Mouse (Mus musculus) heart, postnatal 4 days (tissue): Measurements from ENCODE around the gene P2ry6. TPM values are rescaled to one million over a fixed set of nuclear protein-coding genes. Genes with fewer than 3 reads are reported as not detected.

Source experiments
- DNase-seq: peaks from one replicate; pipeline ENCODE4 v3.0.0; 2021
- total RNA-seq, 2 experiments: library from RNA; stranded (reverse); gene quantifications; 2 replicates each; pipeline ENCODE4 v1.2.3; 2021

P2ry6 gene
- 1 to 10 TPM; 2.5 to 2.6 TPM for total RNA-seq

- DNase-seq: peak; percentile 72
Measured at GRCm38 (mm10) chr7:100974135-100974903, at the start of gene P2ry6. Gene P2ry6 (minus strand): TSS chr7:100974649.

DNA sequence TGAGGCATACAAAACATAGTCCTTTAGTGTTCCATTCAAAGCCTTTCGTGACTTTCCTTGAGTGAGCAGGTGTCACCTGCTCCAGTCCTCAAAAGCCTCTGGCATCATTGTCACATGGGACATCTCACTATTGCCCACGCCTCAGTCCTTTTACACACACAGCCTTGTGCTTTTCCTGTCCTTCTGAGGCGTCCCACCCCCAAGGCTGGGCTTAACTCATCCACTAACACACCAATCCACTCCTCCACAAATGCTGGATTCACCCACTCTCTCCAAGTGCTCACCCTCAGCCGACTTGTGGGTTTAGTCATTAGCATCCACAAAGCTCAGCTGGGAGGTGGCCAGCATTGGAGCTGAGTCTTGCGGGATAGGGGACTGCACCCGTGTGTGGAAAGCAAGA lies 43.0 kb upstream of the P2ry6 start:
- peak; percentile 23 for DNase-seq

DNA sequence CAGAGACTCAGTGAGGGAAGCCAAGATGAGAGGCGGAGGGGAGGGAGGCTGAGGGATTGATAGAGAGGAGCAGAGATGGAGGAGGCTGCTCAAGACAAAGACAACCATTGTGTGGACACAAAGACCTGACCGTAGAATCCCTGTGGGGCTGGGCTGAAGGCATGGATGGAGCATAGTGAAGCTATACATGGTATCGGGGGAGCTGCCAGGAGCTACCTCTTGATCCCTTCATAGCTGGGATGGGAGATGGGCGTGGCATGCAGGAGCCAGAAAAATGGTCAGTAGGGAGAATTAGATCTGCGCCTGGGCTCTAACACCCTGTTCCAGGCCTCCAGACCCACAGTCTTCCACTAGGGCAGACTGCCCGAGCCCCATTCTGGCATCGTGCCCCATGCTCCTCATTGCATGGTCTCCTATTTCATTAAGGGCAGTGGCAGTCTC lies 42.6 kb upstream of the P2ry6 start:
- peak; percentile 62 for DNase-seq

GRCm38 (mm10) chr7:101014985-101015384 lies 40.5 kb upstream of the P2ry6 start:
- no peak for DNase-seq

DNA sequence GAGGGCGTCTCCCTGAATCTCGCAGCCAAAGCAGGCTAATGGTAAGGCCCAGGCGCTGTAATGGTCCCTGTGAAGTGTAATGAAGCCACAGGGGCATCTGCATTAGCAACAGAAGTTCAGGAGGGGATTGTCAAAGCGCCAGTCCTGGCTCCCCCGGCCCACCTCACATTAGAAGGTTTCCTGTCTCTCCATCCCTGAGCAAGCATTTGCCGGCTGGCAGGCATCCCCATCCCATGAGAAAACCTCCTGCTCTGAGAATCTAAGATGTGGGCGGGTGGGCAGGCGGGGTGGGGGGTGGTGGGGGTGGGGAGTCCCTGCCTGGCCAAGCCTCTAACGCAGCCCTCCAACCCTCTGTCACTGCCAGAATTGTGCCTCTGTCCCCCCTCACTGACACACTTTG lies 39.6 kb upstream of the P2ry6 start:
- DNase-seq: no peak

DNA sequence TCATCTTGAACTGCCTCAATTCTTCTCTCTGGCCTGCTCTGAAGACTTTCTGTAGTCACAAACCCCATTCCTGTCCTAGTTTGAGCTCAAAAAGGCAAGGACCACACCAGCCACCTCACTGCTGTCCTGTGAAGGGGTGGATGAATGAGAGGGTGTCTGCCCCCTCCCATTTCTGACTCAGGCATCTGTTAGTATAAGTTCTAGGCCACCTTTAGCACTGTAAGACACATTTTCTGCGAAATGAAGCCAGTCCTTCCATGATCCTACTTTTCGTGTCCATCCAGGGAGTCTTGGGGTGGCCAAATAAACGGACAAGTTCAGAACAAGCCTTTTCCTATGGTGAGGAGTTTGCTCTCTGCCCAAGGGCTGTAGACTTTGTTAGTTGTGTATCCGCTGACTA lies 38.1 kb upstream of the P2ry6 start, which contains the start of gene P2ry2:
P2ry2 (minus strand) TSS at position 326 of the 400 bp plus-strand sequence.
- DNase-seq: no peak

GRCm38 (mm10) chr7:101011681-101012367 lies 37.4 kb upstream of the P2ry6 start:
- DNase-seq: peak; percentile 86

DNA sequence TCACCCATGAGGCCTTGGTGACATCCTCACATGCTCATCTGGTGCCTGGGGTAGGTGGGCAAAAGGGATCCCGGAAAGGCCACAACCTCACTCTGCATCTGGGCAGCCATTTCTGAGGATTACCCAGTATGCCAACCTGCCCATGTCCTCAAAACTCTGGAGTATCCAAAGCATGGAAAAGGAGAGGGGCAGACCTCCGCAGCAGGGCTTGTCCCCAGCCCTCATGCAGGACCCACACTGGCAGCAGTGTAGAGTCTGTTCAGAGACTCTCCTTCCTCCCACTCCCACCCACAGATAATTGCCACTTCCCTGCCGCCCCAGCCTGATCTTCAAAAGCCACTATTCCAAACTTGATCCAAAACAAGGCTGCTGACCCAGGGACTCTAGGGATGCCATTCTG lies 36.3 kb upstream of the P2ry6 start:
- no peak for DNase-seq

- no peak for DNase-seq
Measured at GRCm38 (mm10) chr7:101006201-101006600, 31.8 kb upstream of the P2ry6 start.

DNA sequence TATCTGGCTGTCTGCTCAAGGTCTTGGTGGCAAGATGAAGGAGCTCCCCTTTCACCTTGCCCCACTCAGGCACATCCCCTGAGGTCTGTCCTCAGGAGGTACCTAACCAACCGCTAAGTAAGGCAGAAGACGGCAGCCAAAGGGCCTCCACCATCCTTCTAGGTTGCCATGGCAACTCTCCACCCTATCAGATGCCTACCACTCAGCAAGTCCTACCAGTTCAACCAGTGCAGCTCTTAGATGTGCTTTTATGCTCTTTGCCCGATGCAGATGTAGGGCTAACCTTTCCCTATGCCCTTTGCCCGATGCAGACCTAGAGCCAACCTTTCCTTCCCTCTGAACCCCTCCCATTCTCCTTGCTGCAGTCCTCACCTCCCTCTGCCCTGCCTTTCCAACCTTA lies 30.7 kb upstream of the P2ry6 start:
- DNase-seq: no peak

DNA sequence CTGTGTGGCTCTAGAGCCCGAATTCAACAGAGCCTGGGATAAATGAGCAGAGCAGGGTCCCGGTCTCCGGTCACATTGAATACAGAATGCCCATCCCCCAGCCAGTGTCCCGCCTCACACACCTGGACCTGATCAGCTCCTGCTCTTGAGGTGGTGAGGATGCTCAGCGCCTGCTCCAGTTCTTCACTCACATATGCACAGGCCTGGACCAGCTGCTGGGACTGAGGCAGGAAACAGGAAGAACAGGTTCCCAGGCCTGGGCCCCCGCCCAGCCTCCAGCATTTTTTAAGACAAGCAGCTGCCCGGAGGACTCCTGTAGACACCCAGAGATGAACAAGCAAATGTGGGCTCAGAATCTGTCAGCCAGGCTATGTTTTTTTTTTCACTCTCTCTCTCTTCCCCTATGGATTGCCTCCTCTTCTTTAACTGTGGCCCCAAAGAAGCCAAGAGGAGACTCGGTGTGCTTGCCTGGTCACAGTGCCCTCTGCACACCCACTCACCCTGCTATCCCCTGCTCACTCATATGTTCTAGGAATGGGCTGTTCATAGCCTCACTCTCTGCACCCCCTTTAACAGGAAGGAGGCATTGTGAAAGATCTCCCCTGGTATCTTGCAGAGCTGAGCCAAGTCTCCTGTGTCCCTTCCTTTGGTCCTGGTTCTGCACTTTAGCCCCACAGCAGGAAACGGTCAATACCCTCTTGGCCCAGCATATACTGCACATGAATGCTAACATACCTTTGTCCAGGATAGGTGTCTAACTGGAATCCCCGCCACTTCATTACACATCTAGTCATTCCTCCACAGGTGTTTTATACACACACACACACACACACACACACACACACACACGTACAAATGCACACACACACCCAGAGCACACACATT lies 29.2 kb upstream of the P2ry6 start:
- no peak for DNase-seq

- DNase-seq: peak; percentile 68
Measured at GRCm38 (mm10) chr7:101002274-101002673, 27.8 kb upstream of the P2ry6 start.

- DNase-seq: no peak
Measured at GRCm38 (mm10) chr7:100999623-101000022, 25.2 kb upstream of the P2ry6 start.

DNA sequence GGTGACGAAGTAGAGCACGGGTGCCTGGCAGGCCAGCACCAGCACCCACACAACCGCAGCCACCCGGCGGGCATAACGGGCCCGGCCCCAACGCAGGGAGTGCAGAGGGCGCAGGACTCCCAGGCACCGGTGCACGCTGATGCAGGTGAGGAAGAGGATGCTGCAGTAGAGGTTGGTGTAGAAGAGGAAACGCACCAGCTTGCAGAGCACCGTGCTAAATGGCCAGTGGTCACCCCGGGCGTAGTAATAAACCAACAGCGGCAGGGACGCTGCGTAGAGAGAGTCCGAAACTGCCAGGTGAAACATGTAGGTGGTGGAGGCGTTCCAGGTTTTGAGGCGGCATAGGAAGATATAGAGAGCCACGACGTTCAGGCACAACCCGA lies 24.1 kb upstream of the P2ry6 start:
- no peak for DNase-seq

GRCm38 (mm10) chr7:100997951-100998577 lies 23.6 kb upstream of the P2ry6 start:
- DNase-seq: no peak

DNA sequence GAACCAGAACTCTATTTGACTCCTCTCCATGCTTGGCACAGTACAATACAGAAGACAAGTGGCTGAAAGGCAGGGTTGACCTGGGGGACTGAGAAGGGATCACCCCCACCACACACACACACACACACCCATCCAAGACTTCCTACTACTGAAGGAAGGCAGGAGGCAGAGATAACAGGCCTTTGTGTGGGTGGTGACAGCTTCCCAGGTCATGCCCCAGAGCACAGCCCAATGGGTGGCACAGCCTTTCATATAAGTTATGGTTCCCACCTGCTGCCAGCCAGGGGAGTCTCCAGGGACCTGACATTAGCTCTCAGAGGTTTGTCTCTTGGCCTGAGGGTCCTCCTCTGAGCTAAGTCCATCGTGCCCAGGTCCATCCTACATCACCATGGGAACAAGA lies 22.8 kb upstream of the P2ry6 start:
- no peak for DNase-seq

- DNase-seq: no peak
Measured at GRCm38 (mm10) chr7:100995951-100996350, 21.5 kb upstream of the P2ry6 start.

GRCm38 (mm10) chr7:100995260-100995864 lies 20.9 kb upstream of the P2ry6 start:
- no peak for DNase-seq

GRCm38 (mm10) chr7:100993166-100993565 lies 18.7 kb upstream of the P2ry6 start:
- peak; percentile 86 for DNase-seq

- no peak for DNase-seq
Measured at GRCm38 (mm10) chr7:100991972-100992371, 17.5 kb upstream of the P2ry6 start.

DNA sequence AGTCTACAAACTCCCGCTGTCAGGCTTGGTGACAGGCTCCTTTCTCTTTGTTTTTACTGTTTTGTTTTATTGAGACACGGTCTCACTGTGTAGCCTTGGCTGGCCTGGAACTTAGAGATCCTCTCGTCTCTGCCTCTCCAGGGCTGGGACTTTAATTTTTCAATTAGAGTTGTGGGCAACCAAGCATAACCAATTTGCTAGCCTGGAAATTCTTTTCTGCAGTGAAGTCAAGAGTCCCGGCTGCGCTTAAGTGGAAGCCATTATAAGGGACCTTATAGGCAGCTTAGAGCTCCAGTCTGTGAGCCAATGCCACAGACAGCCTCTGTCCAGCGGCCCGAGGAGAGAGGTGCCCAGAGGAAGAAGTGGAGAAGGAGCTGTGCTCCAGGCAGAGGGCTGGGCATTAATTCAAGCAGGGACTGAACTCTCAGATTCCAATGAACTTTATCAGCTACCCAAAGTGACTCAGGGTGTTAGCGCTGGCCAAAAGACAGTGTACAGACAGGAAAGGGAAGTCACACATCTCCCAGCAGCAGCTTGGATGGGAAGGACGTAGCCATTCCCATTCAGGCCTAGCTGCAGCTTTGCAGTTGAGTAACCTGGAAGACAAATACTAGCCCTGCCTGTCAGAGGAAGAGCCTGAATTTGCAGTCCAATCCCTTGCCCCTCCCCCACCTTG lies 16.3 kb upstream of the P2ry6 start:
- DNase-seq: peak; percentile 60
